Mouse (Mus musculus) B cell, adult 62 days (primary cell): ENCODE measurements around the gene Slc10a1. TPM values are rescaled to one million over a fixed set of nuclear protein-coding genes. Genes with fewer than 3 reads are reported as not detected.

ENCODE experiments used
- total RNA-seq: library from RNA; stranded (reverse); gene quantifications from 4 replicates; pipeline ENCODE4 v1.2.4, GENCODE M21; 2023

Slc10a1 gene
- not detected in 4 replicates for total RNA-seq

GRCm38 (mm10) chr12:80968605-80969004 lies at the start of gene Slc10a1:
Slc10a1 (minus strand) TSS chr12:80968705.

GRCm38 (mm10) chr12:80945334-80945995 lies 23.0 kb downstream of the Slc10a1 start, which contains the start of gene Srsf5:
Srsf5 (plus strand) TSS chr12:80945504.

Other genes with a start within 250 kb of the Slc10a1 start
- not detected in 4 replicates for gene Ccdc177, start 208.0 kb downstream of the Slc10a1 start, total RNA-seq
- gene Susd6, start 178.2 kb downstream of the Slc10a1 start, total RNA-seq: 110 to 127 TPM (median 122 TPM) in 4 replicates
- 1,301 to 1,366 TPM (median 1,337 TPM) in 4 replicates for gene Srsf5, start 23.2 kb downstream of the Slc10a1 start, total RNA-seq
- gene Smoc1, start 58.1 kb upstream of the Slc10a1 start, total RNA-seq: 0.17 TPM in 1 of 4 replicates, not detected in the others